In the genomic region with DNA sequence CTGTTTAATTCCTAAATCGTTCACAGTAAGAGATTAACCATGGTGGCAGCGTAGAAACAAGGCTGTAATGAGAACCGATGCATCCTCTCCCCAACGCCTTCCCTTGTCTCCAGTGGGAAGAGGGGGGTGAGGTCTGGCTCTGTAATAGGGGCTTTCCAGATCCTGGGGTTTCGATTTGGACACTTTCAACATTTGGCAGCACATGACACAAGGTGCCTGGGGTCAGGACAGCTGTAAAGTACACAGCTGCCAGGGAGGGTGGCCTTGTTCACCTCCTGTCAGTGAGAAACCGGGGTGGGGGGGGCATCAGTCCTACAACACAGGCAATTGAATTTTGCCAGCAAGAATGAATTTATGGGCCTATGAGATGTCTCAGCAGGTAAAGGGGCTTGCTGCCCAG, we compare ENCODE assay signal across 18 mouse cellular contexts.
A peak's percentile ranks its signal among the peaks of the same experiment; 100 is the strongest.
DNase-seq lines count a peak whose midpoint lies in the region; ATAC-seq and TF ChIP-seq lines count a peak whose summit lies in the region.
"Had no signal": no experiment of that assay in that cellular context is flagged by ENCODE, and none has a peak within 500 bp of the region (broad histone marks: within the 10 kb centered on the region; RNA-seq: fewer than 3 reads in every experiment).

No protein-coding gene starts in this region.

- no peak overlapping the region for H3K9ac ChIP-seq in liver, embryonic 12.5 days
- H3K9ac ChIP-seq: embryonic facial prominence, embryonic 15.5 days; heart, embryonic 13.5 days; limb, embryonic 13.5 days; stomach, embryonic 15.5 days had no signal

- H3ac ChIP-seq in C2C12 (ENCODE audit: control insufficient read depth, insufficient read length, low read depth) = no peak overlapping the region

- no peaks in the 10 kb centered on the region for H3K9me3 ChIP-seq in liver, embryonic 12.5 days (replicated peaks)
- H3K9me3 ChIP-seq: embryonic facial prominence, embryonic 15.5 days; heart, embryonic 13.5 days; limb, embryonic 13.5 days; stomach, embryonic 15.5 days had no signal

- no peak for TF ChIP-seq CTCF in C2C12 (IDR thresholded peaks at IDR 0.05; ENCODE audit: control insufficient read depth, insufficient read depth, insufficient read length)

- no peak overlapping the region for H3K4me3 ChIP-seq in C2C12 (ENCODE audit: insufficient read depth, poor library complexity, severe bottlenecking)
- no peak overlapping the region for H3K4me3 ChIP-seq in liver, embryonic 12.5 days
- H3K4me3 ChIP-seq: embryonic facial prominence, embryonic 15.5 days; heart, embryonic 13.5 days; limb, embryonic 13.5 days; stomach, embryonic 15.5 days had no signal

- peak; percentile 51; the same call in 1 of the 2 replicates for ATAC-seq in liver, embryonic 12.5 days
- ATAC-seq: activated CD4-positive, CD25-positive, alpha-beta regulatory T cell, adult 4 months; Patski had no signal

- no peaks in the 10 kb centered on the region for H3K79me3 ChIP-seq in C2C12 (ENCODE audit: low read depth)

- intact Hi-C loops in heart, postnatal 25 days (cut with DNase I) = no loop called here
- intact Hi-C loops in left cerebral cortex, postnatal 4 days (cut with DNase I) = no loop called here
- intact Hi-C loops in left cerebral cortex, postnatal 14 days (cut with DNase I) = no loop called here

- H3K27me3 ChIP-seq in C2C12 (ENCODE audit: control insufficient read depth, insufficient read depth, insufficient read length) = no peaks in the 10 kb centered on the region
- H3K27me3 ChIP-seq in liver, embryonic 12.5 days (replicated peaks) = no peaks in the 10 kb centered on the region
- H3K27me3 ChIP-seq: embryonic facial prominence, embryonic 15.5 days; heart, embryonic 13.5 days; limb, embryonic 13.5 days; Patski; stomach, embryonic 15.5 days had no signal

- no peaks in the 10 kb centered on the region for H3K79me2 ChIP-seq in C2C12 (ENCODE audit: control insufficient read depth, insufficient read depth)

- peaks cover 10% of the 10 kb centered on the region; the same call in 1 of the 2 replicates for H3K4me1 ChIP-seq in liver, embryonic 12.5 days
- H3K4me1 ChIP-seq: embryonic facial prominence, embryonic 15.5 days had no signal

- H3K4me2 ChIP-seq in liver, embryonic 12.5 days = no peak overlapping the region
- H3K4me2 ChIP-seq: embryonic facial prominence, embryonic 15.5 days; heart, embryonic 13.5 days; limb, embryonic 13.5 days; stomach, embryonic 15.5 days had no signal

- H3K36me3 ChIP-seq in C2C12 (ENCODE audit: control insufficient read depth, insufficient read depth) = no peaks in the 10 kb centered on the region
- no peaks in the 10 kb centered on the region for H3K36me3 ChIP-seq in liver, embryonic 12.5 days
- H3K36me3 ChIP-seq: embryonic facial prominence, embryonic 15.5 days; heart, embryonic 13.5 days; limb, embryonic 13.5 days; stomach, embryonic 15.5 days had no signal

- peak overlapping the region; percentile 50 for H3K27ac ChIP-seq in liver, embryonic 12.5 days
- H3K27ac ChIP-seq: embryonic facial prominence, embryonic 15.5 days; heart, embryonic 13.5 days; limb, embryonic 13.5 days; stomach, embryonic 15.5 days had no signal

- 58% methylated on average over 6 of the region's 6 CpGs for WGBS in liver, embryonic 12.5 days (ENCODE audit: insufficient replicate concordance)

- DNase-seq in heart, adult 11 months = peak; percentile 88
- no peak for DNase-seq in heart, postnatal 25 days (ENCODE audit: low spot score)
- DNase-seq in left cerebral cortex, postnatal 4 days = peak; percentile 16
- DNase-seq in left cerebral cortex, postnatal 14 days (ENCODE audit: low spot score in 2 of 2) = no peak
- no peak for DNase-seq in urinary bladder, adult 2 months (ENCODE audit: low spot score)
- DNase-seq in urinary bladder, postnatal 36 days (ENCODE audit: low spot score in 2 of 2) = no peak
- DNase-seq: cerebellum, adult 9-11 months; gastrocnemius, postnatal 25 days; kidney, postnatal 14 days; midbrain, embryonic 14.5 days had no signal

TF ChIP-seq in C2C12, 6 proteins besides CTCF, POLR2A, EP300 and RAD21:
- TF ChIP-seq USF1 (IDR thresholded peaks at IDR 0.05; ENCODE audit: low read depth) = peak; percentile 13
- no peak for TF ChIP-seq CEBPB (IDR thresholded peaks at IDR 0.05; ENCODE audit: low read depth)

Comparison
In these comparisons a context has a peak if more than half of its experiments do, and no peak if none do; other contexts are left out.
1. DNase-seq: peak in heart, adult 11 months (single experiment) and left cerebral cortex, postnatal 4 days (single experiment); none in heart, postnatal 25 days (single experiment), left cerebral cortex, postnatal 14 days (0 of 2), urinary bladder, adult 2 months (single experiment) and urinary bladder, postnatal 36 days (0 of 2).